Mouse (Mus musculus) midbrain, embryonic 15.5 days (tissue): Measurements from ENCODE around the gene Atf7. TPM values are rescaled to one million over a fixed set of nuclear protein-coding genes. Genes with fewer than 3 reads are reported as not detected.
"Not testable (repeated sequence)": the region's sequence is repeated elsewhere in the genome, so short reads cannot be mapped to it uniquely, and the experiment has no call there.

Experiments
- ATAC-seq: fragments of 200-750 bp; cut with Nextera tagmentation; replicated peaks from 2 replicates; pipeline ENCODE4 v1.8.0; 2017; ENCODE audit warnings: moderate TSS enrichment
- H3K27ac ChIP-seq: fragments of 300-500 bp; sonication (generic); 2 replicates; pipeline ENCODE4 v1.5.1; 2015; ENCODE audit warnings: mild to moderate bottlenecking, inconsistent platforms
- H3K27me3 ChIP-seq: fragments of 300-500 bp; sonication (generic); replicated peaks from 2 replicates; pipeline ENCODE4 v1.6.1; 2015; ENCODE audit warnings: inconsistent platforms
- H3K36me3 ChIP-seq: fragments of 300-500 bp; sonication (generic); replicated peaks from 2 replicates; pipeline ENCODE4 v1.6.1; 2015; ENCODE audit warnings: inconsistent platforms
- H3K4me1 ChIP-seq: fragments of 300-500 bp; sonication (generic); 2 replicates; pipeline ENCODE4 v1.6.1; 2015; ENCODE audit warnings: inconsistent platforms
- H3K4me2 ChIP-seq: fragments of 300-500 bp; sonication (generic); 2 replicates; pipeline ENCODE4 v1.6.1; 2015; ENCODE audit warnings: inconsistent platforms, mild to moderate bottlenecking, moderate library complexity
- H3K4me3 ChIP-seq: fragments of 300-500 bp; sonication (generic); 2 replicates; pipeline ENCODE4 v1.5.1; 2015; ENCODE audit warnings: mild to moderate bottlenecking, inconsistent platforms
- H3K9ac ChIP-seq: fragments of 300-500 bp; sonication (generic); 2 replicates; pipeline ENCODE4 v1.6.1; 2015; ENCODE audit warnings: mild to moderate bottlenecking, inconsistent platforms
- H3K9me3 ChIP-seq: fragments of 300-500 bp; sonication (generic); 2 replicates; pipeline ENCODE4 v1.6.1; 2016; ENCODE audit warnings: inconsistent platforms
- WGBS: fragments of 180-500 bp; shearing (Covaris S2); methylation state at CpG from one replicate; pipeline ENCODE4 v1.1.7; 2015; ENCODE audit warnings: mixed read lengths; 5-methylcytosine and 5-hydroxymethylcytosine counted together
- polyA plus RNA-seq: library from polyadenylated mRNA; unstranded; fragments of >200 nt; fragmentation: Nextera tagmentation; extraction: Ambion mirVana; gene quantifications from 2 replicates; pipeline ENCODE4 v1.2.1, GENCODE M21; 2015

The Atf7 gene
- polyA plus RNA-seq, result 15.6 and 20.0 TPM in 2 replicates

GRCm38 (mm10) chr15:102624970-102625686 lies at the start of gene Atf7, which contains the start of gene Gm28047:
Gene Atf7, minus strand, starts transcription at chr15:102625464.
Gene Gm28047, minus strand, starts transcription at chr15:102625067.
- Histone ChIP-seq H3K27me3 (no peaks in the 10 kb centered on the region), H3K36me3 (no peaks in the 10 kb centered on the region), H3K9ac (peak within 1 kb of the TSS; percentile 75), H3K4me3 (peak within 1 kb of the TSS; percentile 88), H3K9me3 (no peaks in the 10 kb centered on the region), H3K4me1 (peaks cover 22% of the 10 kb centered on the region), H3K4me2 (peak within 1 kb of the TSS; percentile 77), H3K27ac (peak within 1 kb of the TSS; percentile 98)
- under 1% methylated on average over 51 of the region's 51 CpGs for WGBS
- ATAC-seq, result peak; percentile 100

- 3% methylated on average over 10 of the region's 10 CpGs for WGBS
- peak overlapping the region; percentile 76 for H3K4me2 ChIP-seq
- ATAC-seq, result peak; percentile 74
- H3K9ac ChIP-seq, result no peak overlapping the region
- peaks cover 41% of the 10 kb centered on the region for H3K4me1 ChIP-seq
- no peaks in the 10 kb centered on the region for H3K36me3 ChIP-seq
- no peaks in the 10 kb centered on the region for H3K9me3 ChIP-seq
- H3K4me3 ChIP-seq, result peak overlapping the region; percentile 82
- no peaks in the 10 kb centered on the region for H3K27me3 ChIP-seq
- peak overlapping the region; percentile 97 for H3K27ac ChIP-seq
Measured at GRCm38 (mm10) chr15:102673548-102673947, 48.3 kb upstream of the Atf7 start.

- Histone ChIP-seq H3K36me3 (no peaks in the 10 kb centered on the region), H3K27me3 (no peaks in the 10 kb centered on the region), H3K4me2 (peak within 1 kb of the TSS; percentile 76), H3K4me1 (peaks cover 41% of the 10 kb centered on the region), H3K9ac (peak within 1 kb of the TSS; percentile 70), H3K4me3 (peak within 1 kb of the TSS; percentile 82), H3K27ac (peak within 1 kb of the TSS; percentile 97), H3K9me3 (no peaks in the 10 kb centered on the region)
- 2% methylated on average over 37 of the region's 37 CpGs for WGBS
- ATAC-seq, result no peak
Measured at GRCm38 (mm10) chr15:102672215-102673071, 47.2 kb upstream of the Atf7 start, which contains the start of gene Atp5g2. Gene Atp5g2, minus strand, starts transcription at chr15:102672352.

DNA sequence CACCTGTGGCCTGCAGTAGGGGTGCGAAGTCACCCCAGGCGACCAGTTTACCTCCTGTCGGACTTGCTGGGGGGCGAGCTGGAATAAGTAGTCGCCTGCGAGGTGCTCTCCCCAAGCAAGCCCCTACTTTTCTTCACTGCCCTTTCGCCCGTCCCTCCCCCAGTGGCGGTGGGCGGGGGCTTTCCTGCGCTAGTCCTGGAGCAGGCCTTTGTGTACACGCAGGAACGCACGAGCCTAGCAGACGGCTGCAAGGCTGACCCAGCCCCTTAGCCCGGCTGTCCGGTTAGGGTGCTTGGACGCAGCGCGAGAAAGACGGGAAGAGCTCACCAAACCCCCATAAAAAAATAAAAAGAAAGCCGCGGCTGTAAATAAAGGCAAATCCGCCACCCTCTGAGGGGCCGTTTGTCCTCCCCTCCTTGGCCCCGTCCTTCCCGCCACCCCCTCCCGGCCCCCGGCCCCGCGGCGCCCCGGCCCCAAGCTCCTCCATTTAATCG lies 46.5 kb upstream of the Atf7 start:
- no peaks in the 10 kb centered on the region for H3K27me3 ChIP-seq
- H3K4me2 ChIP-seq, result peak overlapping the region; percentile 76
- H3K9ac ChIP-seq, result peak overlapping the region; percentile 70
- H3K9me3 ChIP-seq, result no peaks in the 10 kb centered on the region
- ATAC-seq, result peak; percentile 58
- H3K4me3 ChIP-seq, result peak overlapping the region; percentile 82
- WGBS, result under 1% methylated on average over 34 of the region's 34 CpGs
- H3K36me3 ChIP-seq, result no peaks in the 10 kb centered on the region
- H3K4me1 ChIP-seq, result peaks cover 41% of the 10 kb centered on the region
- H3K27ac ChIP-seq, result peak overlapping the region; percentile 97

- Histone ChIP-seq H3K4me2 (peak overlapping the region; percentile 76), H3K4me1 (peaks cover 41% of the 10 kb centered on the region), H3K9ac (peak overlapping the region; percentile 93), H3K27me3 (no peaks in the 10 kb centered on the region), H3K27ac (peak overlapping the region; percentile 97), H3K9me3 (no peaks in the 10 kb centered on the region), H3K36me3 (no peaks in the 10 kb centered on the region), H3K4me3 (peak overlapping the region; percentile 82)
- under 1% methylated on average over 52 of the region's 53 CpGs for WGBS
- ATAC-seq, result peak; percentile 91
Measured at GRCm38 (mm10) chr15:102670767-102671575, 45.7 kb upstream of the Atf7 start.

DNA sequence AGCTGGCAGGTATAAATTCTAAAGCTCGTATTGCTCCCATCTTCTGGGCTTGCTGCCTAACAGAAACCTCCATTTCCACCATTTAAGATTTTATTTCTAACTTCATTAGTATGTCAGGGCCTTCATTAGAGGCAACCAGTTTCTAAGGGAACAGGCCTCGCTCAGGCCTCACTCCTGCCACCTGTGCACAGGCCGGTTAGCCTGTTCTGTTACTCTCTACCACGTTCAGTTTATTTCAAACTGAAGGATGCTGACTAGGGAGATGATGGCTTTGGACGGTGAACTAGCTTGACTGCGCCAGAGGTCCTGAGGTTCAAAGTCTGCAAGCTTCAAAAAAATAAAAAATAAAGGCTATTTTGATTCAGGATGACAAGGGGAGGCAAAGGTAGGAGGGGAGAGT lies 45.0 kb upstream of the Atf7 start:
- ATAC-seq, result peak; percentile 10
- 8% methylated on average over 6 of the region's 6 CpGs for WGBS
- H3K9ac ChIP-seq, result peak overlapping the region; percentile 93
- peak overlapping the region; percentile 82 for H3K4me3 ChIP-seq
- peak overlapping the region; percentile 97 for H3K27ac ChIP-seq
- H3K4me1 ChIP-seq, result peaks cover 41% of the 10 kb centered on the region
- H3K36me3 ChIP-seq, result no peaks in the 10 kb centered on the region; the same call in 1 of the 2 replicates
- no peaks in the 10 kb centered on the region for H3K9me3 ChIP-seq
- no peaks in the 10 kb centered on the region for H3K27me3 ChIP-seq
- peak overlapping the region; percentile 76 for H3K4me2 ChIP-seq

GRCm38 (mm10) chr15:102669571-102669970 lies 44.3 kb upstream of the Atf7 start:
- Histone ChIP-seq H3K4me3 (no peak overlapping the region), H3K9ac (no peak overlapping the region), H3K27ac (no peak overlapping the region), H3K36me3 (peaks cover 3% of the 10 kb centered on the region), H3K9me3 (no peaks in the 10 kb centered on the region), H3K4me2 (peak overlapping the region; percentile 76; the same call in 1 of the 2 replicates), H3K4me1 (peaks cover 41% of the 10 kb centered on the region), H3K27me3 (no peaks in the 10 kb centered on the region)
- WGBS, result 87% methylated on average over 8 of the region's 8 CpGs
- no peak for ATAC-seq

DNA sequence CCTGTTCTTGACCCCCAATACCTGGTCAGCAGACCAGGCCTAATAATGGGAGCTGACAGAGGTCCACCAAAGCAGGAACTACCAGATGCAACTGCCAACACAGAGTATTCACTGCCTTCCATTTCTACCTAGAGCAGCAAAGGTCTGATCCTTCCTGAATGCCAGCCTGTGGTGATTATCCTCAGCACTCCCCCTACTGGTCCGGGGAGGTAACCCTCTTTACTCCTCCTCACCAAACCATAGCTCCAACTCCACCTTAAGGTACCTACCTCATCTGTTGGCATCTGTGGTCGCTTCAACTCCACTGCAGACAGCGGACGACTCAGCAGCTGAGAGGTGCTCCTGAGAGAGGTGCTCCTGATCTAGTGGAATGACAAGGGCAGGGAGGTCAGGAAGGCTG lies 40.2 kb upstream of the Atf7 start:
- WGBS, result 64% methylated on average over 4 of the region's 4 CpGs

DNA sequence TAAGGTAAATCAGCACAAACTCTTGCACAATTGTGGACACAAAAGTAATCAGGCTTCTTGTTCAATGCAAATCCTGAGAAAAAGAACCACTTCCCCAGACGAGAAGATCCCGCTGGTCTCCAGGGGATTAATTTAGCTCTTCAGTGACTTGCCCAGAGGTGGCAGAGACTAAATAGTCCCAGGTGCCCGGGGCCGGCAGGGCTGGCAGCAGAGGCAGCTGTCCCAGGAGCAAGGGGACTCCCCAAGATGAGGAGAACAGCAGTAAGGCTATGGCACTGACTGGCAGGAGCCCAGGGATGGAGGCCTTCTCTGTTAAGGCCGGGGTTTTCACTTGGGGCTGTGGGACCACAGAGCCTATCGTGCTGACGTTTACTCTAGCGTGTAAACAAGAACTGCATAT lies 38.6 kb upstream of the Atf7 start:
- ATAC-seq, result no peak
- Histone ChIP-seq H3K4me1 (no peaks in the 10 kb centered on the region), H3K9me3 (no peaks in the 10 kb centered on the region), H3K36me3 (peaks cover 19% of the 10 kb centered on the region), H3K27ac (no peak overlapping the region), H3K27me3 (no peaks in the 10 kb centered on the region), H3K4me2 (no peak overlapping the region), H3K9ac (no peak overlapping the region), H3K4me3 (no peak overlapping the region)
- 83% methylated on average over 8 of the region's 8 CpGs for WGBS

More for the DNA sequence above, 40.2 kb upstream of the Atf7 start:
- Histone ChIP-seq H3K9ac (no peak overlapping the region), H3K36me3 (peaks cover 19% of the 10 kb centered on the region), H3K9me3 (no peaks in the 10 kb centered on the region), H3K27me3 (no peaks in the 10 kb centered on the region), H3K27ac (no peak overlapping the region), H3K4me1 (peaks cover 13% of the 10 kb centered on the region), H3K4me3 (no peak overlapping the region), H3K4me2 (no peak overlapping the region)
- ATAC-seq, result no peak

DNA sequence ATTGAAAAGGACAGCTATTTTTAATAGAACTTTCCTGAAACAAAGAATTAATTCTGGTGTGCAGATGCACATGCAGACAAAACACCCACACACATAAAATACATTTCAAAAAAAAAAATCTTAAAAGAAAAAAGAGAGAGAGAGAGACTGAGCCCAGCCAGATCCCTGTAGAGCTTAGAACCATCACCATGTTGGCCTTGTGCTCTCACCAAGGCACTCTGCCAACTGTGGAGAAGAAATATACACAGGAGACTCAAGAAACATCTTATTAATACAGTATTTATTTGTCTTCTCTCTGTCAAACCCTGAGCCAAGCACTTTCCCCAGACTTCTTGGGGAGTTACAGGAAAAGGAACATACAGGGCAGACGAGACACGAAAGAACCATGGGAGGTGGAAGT lies 37.3 kb upstream of the Atf7 start:
- H3K9me3 ChIP-seq, H3K27me3 ChIP-seq, H3K27ac ChIP-seq, H3K4me3 ChIP-seq, H3K4me2 ChIP-seq, H3K4me1 ChIP-seq, ATAC-seq, H3K9ac ChIP-seq: not testable (repeated sequence)
- H3K36me3 ChIP-seq, result peaks cover 19% of the 10 kb centered on the region
- whole genome bisulfite sequencing, result 100% methylated on average over 1 of the region's 2 CpGs

DNA sequence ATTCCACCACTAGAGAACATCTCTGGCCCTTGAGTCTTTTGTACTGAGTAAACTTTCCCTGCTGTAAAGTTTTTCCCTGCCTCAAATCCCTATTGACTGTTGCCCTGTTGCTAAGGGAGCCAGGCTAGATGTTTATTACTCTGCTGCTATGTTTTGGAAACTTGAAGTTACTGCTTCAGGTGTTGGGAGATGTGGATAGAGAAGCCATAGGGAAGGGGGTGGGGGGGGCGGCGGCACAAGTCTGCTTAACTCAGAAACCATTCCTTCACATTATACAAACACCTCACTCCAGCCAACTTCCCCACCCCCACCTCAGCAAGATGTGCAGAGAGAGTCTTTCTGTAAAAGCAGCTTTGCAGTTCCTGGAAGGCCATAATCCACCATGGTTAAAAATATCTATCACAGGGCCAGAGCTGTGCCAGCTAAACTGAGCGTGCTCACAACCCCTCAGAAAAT lies 32.7 kb upstream of the Atf7 start:
- no peaks in the 10 kb centered on the region for H3K9me3 ChIP-seq
- no peaks in the 10 kb centered on the region for H3K4me1 ChIP-seq
- WGBS, result 78% methylated on average over 3 of the region's 3 CpGs

More for the DNA sequence above, 32.7 kb upstream of the Atf7 start:
- no peak for ATAC-seq
- Histone ChIP-seq H3K27ac (0 out of 2 replicates have a peak overlapping the region, but pooled peaks have one; percentile 15), H3K4me3 (no peak overlapping the region), H3K36me3 (peaks cover under 1% of the 10 kb centered on the region; the same call in 1 of the 2 replicates), H3K9ac (no peak overlapping the region), H3K4me2 (no peak overlapping the region), H3K27me3 (no peaks in the 10 kb centered on the region)
